Mouse (Mus musculus) c-Kit-positive CD71-negative TER-119-negative erythroid progenitor cells, embryonic 14.5 days (primary cell): Measurements from ENCODE around the gene Map3k4.
A peak's percentile ranks its signal among the peaks of the same experiment; 100 is the strongest.
"Not testable (repeated sequence)": the region's sequence is repeated elsewhere in the genome, so short reads cannot be mapped to it uniquely, and the experiment has no call there.

Source experiments
- DNase-seq: peaks from one replicate; pipeline ENCODE4 v3.0.0-alpha.2; 2013; ENCODE audit warnings: low read depth

Gene Map3k4

DNA sequence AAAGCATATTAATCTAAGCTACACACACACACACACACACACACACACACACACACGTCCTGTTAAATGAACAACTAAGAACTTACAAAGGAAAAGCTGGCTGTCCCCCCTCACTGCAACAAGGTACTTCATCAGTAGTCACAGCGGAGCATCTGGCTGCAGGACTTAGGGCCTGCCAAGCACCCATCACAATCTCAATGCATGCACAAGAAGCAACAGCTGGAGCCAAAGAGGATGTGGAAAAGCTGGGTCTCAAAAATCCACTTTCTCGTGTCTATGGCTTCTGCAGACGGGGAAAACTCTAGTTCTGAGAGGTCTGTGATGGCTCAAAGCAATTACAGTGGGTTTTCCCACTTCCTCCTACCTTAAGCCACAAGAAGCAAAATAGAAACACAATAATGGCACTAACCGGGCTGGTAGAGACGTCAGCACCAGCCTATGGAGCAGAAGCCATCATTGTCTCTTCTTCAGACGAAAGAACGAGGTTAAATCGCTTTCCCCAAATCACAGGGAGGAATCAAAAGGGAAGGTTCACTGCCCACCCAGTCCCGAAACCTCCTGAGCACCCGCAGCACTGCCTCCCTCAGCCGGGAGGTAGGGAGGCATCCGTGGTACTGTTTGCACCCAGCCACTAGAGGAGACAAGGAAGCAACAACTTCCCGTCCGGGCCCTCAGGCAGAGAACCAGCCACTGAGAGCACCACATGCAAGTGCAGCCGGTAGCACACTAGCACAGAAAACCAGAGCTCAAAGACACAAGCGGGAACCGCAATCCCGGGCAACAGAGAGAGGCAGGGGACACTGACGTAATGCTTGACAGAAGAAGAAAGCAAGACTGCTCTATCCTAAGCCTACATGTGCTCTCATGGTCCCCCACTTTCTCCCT, 11.1 kb downstream of the Map3k4 start:
- peak; percentile 50 for DNase-seq

DNA sequence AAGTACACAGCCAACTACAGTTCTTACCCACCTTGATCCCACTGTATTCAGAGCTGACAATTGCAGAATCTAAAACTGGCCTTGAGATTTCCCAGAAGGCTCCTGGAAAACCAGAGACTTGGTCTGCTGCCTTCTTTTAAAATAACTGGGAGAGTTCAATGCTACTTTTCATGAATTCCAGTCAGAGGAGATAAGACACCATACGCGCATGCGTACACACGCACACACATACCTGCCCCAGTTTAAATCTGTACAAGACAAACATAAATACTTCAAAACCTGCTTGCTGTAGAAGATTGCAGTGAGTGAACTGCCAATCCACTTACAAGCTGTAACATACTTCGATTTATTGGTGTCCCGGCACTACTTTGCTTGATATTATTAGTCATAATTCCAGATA, 13.9 kb downstream of the Map3k4 start:
- DNase-seq = no peak

DNA sequence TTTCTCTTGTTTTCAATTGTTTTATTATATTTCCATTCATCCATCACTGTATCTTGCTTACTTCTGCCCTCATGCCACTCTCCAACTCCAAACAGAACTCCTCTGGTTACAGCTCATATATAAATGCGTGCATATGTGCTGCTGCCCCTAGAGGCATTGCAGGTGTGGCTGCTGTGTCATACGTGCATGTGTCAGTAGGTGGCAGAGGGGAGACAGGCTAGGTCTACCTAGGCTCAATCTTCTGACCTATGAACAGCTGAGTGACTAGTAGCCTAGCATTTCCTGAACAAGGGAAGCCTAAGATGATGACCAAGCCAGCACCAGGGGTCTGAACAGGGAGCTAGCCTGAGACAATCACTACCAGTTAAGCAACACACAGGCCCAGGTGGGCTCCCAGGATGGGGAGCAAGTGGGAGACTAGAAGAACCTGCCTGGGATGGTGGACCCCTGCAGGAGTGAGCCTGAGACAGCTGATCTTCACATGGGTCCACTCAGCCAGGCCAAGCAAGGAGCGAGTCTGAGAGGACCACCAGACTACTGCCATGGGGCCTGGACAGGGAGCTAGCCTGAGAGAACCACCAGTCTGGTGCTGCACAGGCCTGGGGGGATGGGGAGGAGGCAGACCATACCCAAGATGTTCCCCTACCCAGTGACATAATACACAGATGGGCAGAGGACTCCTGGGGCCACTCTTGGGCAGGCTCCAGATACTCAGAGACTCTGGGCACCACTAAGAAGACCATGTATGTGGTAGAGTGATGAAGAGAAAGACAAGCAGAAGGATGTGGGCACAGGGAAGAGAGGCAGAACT, 17.5 kb downstream of the Map3k4 start:
- DNase-seq = no peak

DNA sequence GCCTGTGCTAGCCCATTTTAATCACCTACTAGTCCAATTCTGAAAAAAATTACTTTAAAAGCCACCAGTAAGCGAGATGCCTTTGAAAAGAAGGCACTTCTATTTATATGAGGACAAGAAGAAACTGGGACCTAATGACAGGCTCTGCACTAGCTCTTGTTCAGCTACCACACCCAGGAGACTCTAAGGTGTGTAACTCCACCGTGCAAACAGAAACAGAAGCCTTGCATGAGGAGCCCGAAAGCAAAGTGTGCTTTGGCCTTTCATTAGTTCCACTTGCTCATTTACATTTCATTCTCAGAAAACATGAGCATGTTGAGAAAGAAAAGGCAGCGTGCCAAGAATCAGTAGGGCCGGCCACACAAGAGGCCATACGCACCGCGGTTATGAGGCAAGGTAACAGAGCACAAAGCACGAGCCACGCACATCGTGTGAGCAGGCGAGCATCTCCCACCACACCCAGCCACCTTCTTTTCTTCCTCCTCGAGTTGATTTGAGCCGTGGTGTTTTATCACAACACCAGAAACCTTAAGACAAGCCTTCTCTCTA, 18.4 kb downstream of the Map3k4 start:
- no peak for DNase-seq

DNA sequence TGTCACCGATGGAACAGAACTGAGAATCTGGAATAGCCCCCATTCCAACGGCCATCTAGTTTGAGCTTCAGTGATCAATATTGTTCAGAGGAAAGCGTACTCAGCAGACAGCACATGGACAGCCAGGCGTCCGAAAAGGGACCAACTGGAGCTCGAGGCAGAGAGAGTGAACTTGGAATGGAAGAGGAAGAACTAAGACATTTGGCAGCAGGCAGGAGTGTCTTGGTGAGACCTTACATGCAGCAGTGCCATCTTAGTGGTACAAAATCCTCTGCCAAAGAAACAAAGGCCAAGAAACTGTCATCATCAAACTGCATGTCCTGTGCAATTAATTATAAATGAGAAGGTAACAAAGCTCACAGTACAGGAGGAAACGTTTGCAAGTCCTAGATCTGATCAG, 19.2 kb downstream of the Map3k4 start:
- DNase-seq = no peak

DNA sequence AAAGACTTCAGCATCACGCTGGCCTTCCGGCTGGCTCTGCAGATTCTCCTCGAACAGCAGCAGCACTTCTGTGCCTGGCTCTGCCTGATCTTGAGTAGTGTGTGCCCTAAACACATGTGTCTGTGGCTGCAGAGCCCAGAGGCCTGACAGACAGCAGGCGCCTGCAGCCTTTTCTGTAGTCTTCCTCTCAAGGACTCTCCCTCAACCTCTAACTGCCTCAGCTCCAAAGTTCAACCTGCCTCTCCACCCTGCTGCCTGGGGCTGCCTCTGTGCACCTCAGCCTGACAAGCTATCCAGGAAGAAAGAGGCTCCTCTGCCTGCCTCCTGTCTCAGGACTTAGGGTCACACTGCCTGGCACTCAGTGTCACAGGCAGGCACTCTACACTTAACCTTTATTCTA, 20.6 kb downstream of the Map3k4 start:
- DNase-seq = no peak

DNA sequence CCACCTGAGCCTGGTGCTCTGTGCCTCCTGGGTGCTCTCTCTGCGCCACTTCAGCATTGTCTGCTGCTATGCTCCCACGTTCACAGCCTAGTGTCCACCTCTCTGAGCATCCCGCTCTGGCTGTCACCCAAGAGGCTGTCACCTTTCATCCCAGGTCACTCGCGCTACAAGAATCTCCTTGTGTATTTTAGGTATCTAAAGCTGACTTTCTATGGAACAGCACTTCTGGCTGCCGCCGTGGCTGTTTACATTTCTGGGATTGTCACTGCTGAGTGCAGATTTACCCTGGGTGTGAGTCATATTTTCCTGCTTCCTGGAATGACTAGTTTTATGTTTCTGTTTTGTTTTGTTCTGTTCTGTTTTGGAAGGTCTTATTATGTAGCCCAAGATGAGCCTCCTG, 21.3 kb downstream of the Map3k4 start:
- no peak for DNase-seq

DNA sequence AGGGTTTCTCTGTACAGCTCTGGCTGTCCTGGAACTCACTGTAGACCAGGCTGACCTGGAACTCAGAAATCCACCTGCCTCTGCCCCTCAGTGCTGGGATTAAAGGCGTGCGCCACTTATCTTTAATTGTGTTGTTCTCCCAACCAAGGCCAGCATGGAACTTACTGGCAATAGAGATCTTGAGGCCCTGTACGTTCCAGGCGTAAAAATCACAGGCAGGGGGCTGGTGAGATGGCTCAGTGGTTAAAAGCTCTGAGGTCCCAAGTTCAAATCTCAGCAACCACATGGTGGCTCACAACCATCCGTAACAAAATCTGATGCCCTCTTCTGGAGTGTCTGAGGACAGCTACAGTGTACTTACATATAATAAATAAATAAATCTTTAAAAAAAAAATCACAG, 22.7 kb downstream of the Map3k4 start:
- DNase-seq = not testable (repeated sequence)

DNA sequence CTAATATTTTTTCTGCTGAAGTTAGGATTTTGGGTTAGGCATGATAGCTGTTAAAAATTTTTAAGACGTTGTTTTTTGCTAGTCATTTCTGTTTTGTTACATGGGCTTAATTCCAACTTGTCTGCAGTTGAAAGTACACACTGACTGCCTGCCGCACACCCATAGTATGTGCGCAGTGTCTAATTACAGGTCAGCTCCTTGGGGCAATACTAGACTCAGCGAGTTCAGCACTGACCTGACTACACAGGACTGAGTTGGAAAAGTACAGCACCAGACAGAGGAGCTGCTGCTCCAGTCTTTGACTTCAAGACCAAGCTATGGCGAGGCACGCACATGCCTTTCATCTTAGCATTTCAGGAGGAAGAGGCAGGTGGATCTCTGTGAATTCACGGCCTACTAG, 24.2 kb downstream of the Map3k4 start:
- no peak for DNase-seq

DNA sequence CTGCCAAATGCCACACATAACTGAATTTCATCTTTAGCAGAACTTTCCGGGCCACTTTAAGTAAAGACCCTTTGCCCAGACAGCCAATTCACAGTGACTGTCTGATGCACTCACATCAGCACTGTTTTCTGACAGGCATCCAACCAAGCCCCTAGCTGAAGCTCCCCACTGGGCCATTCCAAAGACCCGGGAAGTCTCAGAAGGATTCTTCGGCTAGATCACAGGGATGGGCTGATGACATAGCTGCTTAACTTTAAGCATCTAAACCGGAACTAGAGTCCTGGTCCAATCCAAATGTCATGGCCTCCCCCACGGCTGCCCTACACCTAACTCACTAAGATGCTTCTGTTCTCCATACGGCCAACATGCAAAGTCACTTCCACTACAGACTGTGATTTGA, 25.0 kb downstream of the Map3k4 start:
- DNase-seq = no peak

DNA sequence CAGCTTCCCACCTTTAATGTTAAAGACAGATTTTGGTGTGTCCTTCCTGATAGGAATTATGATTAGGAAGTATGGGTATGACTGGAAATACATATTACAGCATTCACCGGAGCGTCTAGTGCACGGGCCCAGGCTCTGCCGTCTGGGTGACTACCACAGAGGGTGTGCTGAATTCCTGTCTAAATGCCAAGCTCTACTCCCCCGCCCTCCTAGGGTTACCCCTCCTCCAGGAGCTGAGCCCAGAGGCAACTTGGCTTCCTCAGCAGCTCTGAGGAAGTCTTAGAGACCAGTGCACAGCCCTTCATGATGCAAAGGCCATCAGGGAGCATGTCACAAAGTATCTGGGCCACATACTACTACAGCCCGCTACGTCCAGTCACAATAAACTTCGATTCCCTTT, 25.7 kb downstream of the Map3k4 start:
- no peak for DNase-seq

DNA sequence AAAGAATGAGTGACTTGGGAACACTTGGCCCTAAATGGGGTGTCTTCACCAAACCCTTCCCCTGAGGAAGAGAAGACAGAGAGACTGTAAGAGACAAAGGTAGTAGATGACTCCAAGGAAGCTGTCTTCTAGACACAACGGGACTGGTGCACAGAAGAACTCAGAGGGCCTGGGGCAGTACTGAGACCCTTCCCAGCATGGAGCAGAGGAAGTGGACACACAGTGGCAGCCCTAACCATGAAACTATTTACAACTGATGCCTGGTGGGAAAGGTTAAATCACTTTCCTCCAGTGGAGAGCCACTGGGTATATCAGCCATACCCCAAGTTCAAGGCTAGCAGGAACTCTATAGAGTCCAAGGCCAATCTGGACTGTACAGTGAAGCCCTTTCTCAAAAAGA, 26.2 kb downstream of the Map3k4 start:
- no peak for DNase-seq

DNA sequence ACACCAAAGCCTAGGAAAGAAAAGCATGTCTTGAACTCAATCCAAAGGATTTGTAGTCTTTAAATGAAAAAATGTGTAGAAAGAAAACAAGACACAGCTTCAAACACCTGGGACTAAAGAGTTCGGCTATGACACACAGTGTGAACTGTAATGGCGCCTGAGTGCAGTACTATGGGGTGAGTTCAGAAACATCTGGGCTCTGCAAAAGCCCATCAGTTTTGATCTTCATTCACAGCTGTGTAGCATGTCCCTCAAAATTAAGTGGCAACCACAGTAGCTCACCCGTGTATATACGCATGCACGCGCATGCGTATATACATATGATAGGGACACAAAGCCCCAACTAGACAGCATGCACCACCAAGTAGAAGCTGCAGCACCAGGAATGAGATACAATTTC, 27.4 kb downstream of the Map3k4 start:
- no peak for DNase-seq

DNA sequence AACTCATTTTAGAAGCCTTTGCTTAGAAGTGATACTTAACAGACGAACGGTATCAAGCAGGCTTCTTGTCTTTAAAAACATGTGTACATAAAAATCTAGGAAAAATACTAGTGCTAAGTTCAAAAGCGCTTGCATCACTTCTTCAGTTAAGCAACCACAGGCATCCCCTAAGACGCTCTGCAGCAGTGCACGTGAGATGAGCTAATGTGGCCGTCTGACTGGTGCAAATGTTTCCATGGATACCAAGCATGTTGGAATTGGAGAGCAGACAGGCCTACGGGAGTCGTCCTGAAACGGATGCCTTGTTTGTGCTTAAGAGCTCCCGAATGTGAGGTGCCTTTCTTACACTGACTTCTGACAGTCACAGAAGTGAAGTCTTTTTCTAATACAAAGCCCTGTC, 27.9 kb downstream of the Map3k4 start:
- DNase-seq = no peak

DNA sequence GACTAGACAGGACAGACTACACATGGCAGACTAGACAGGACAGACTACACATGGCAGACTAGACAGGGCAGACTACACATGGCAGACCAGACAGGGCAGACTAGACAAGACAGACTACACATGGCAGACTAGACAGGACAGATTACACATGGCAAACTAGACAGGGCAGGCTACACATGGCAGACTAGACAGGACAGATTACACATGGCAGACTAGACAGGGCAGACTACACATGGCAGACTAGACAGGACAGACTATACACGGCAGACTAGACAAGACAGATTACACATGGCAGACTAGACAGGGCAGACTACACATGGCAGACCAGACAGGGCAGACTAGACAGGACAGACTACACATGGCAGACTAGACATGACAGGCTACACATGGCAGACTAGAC, 28.8 kb downstream of the Map3k4 start:
- DNase-seq = not testable (repeated sequence)

DNA sequence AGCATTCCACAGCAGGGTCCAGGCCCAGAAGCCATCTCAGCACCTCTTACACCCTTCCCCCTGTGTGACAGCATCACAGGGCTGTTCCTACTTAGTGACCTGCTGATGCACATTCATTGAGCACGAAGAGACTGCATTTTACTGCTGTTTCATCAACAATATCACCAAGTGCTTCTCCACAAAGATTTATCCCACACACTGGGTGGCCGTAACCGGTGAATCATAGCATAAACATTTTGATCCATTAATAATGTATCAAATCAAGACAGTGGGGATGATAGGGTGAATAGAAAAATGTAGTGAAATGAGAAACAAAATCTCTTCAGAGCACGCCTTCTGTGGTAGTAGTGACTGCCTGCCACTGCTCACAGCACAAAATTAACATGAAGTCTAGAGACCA, 29.7 kb downstream of the Map3k4 start:
- no peak for DNase-seq

DNA sequence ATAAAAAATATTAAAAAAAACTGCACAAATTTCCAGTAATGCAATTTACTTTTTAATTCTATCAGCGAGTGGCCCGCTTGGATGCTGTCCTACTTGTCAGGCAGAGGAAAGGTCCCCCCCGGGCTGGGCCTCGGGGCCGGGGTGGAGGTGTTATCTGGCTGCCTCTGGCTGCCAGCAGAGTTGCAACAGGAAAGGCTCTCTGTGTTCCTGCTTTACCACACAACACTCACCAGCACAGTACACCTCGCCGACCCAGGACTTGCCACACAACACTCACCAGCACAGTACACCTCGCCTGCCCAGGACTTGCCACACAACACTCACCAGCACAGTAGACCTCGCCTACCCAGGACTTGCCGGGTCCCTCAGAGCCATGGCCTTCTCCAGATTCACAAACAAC, 38.8 kb downstream of the Map3k4 start:
- DNase-seq = no peak

DNA sequence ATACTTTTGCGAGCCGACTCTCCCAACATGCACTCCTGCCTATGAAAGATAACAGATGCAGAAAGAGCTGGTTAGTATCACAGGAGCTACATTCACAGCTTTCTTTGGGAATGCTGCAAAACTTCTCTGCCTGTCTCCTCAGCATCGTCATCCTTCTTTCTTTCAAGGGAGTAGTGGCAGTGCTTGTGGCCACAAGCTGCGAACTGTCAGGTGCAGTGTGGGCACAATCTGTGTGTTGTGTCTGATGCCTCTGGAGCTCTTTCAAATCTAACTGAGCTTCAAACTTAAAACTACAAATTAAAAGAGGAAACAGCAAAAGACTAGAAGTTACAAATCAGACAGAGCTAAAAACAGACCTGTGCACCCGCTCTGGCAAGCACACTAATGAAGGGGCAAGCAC, 40.5 kb downstream of the Map3k4 start:
- no peak for DNase-seq

DNA sequence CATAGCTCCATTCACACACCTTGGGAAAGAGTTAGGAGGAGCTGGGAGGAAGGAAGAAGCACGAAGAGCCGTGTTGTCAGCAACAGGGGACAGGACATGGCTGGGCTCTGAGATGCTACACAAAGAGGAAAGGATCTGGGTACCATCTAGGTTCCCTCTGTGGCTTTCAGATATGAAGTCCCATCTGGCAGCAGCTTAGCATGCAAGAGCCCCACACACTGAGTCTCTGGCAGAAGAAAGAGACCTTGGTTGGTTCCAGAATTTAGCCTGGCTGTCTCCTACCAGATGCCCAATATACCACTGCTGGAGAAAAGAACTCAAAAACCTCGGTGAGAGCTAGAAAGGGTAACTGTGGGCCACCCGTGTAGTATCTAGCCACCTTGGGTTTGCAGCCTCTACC, 41.3 kb downstream of the Map3k4 start:
- no peak for DNase-seq

DNA sequence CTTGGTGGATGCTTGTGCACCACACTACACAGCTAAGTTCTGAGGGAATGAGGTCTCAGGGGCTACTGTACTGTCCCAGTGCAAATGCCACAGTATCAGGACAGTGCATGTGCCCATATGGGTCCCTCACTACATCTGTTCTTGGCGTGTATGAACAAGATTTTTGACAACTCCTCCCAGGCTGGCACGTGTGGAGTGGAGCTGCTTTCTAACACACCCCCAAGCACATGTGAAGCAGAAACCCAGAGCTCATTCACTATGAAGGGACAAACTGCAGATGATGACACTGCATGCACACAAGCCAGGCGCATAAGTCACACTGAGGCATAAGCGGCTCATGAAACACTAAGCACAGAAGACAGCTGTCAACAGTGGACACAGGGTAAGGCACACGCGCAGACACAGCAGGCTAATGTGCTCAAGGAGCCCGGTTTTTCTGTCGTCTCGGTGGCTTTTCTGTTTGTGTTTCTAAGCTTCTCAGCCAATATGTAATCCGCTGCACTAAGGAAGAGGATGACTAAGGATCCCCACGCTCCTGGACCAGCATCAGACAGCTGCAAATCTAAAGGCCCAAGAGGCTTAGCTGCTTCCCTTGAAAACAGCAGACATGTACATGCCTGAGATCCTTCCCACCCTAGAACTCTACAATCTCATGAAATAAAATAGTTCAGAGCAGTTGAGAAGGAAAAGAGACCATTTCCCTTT, 41.9 kb downstream of the Map3k4 start:
- no peak for DNase-seq

DNA sequence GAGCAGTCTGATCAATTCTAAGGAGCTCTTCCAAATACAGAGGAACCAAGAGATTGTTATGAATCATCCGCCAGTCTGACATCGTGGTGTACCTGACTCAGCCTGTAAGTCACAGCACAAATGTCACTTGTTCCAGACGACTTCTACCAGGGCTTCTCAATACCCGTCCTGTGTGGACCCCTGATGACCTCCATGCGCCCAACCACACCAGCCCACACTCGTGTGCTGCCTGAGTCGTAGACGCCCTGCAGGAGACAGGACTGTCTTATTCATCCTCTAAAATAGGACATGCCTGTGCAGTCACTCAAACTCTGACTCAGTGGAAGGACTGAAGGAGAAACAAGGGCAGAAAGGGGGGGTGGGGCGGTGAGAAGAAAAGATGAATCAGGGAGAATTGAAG, 42.8 kb downstream of the Map3k4 start:
- DNase-seq = no peak

DNA sequence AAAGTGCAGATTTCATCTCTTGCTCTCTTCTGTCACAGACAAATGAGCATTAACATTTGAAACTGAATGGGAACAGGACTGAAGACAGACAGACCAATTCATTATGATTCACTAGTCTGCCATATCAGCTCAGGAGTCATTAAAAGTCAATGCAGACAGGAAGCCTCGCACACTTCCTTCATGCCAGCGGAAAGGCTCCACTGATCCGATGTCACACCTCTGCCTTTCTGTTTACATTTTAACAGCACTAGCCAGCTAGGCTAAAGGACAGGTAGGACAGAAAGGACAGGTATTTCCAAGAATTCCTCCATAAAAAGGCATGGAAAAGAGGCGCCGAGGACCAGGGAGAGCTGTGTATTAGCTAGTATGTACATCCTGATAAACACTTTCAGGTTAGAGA, 45.6 kb downstream of the Map3k4 start:
- no peak for DNase-seq

DNA sequence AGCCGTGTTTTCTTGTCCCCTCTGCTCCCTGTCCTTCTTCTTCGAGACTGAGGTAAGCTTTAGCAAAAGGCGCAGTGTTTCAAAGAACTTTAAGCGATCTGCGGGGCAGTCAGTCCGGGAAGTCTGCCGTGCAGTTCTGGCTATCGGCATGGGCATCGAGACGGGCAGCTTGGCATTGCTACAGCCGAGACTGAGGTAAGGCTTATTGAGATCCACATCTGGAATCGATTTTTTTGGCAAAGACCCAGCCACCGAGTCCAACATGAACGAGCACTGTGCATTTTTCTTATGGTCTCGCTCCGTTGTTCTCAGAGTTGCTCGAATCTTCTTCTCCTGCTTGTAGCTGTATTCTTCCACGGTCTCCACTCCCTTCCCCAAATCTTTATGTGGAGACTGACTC, 46.8 kb downstream of the Map3k4 start:
- no peak for DNase-seq
